Mouse (Mus musculus): ENCODE measurements around the gene Npdc1. TPM values are rescaled to one million over a fixed set of nuclear protein-coding genes. Genes with fewer than 3 reads are reported as not detected.

Gene Npdc1
- total RNA-seq (2014; rRNA removed; ENCODE audit: low replicate concordance) (43.0 and 49.7 TPM in 2 replicates), polyA plus RNA-seq (2015; fragmentation: Nextera tagmentation; extraction: Ambion mirVana) (21.0 and 24.5 TPM in 2 replicates)

GRCm38 (mm10) chr2:25399051-25399450 is at the start of gene Npdc1:
Gene Npdc1, plus strand, starts transcription at chr2:25399351.
- no peak for DNase-seq (ENCODE audit: low spot score)
- whole genome bisulfite sequencing, result 54% methylated on average over 8 of the region's 8 CpGs
- no peak for ATAC-seq (ENCODE audit: insufficient read depth, low read depth)
- peaks cover 5% of the 10 kb centered on the region; the same call in 1 of the 2 replicates for H3K4me1 ChIP-seq (ENCODE audit: control insufficient read depth, insufficient read depth)
- no peak within 1 kb of the TSS for H3K9ac ChIP-seq (replicated peaks; ENCODE audit: low read depth, low read length)
- peaks cover 100% of the 10 kb centered on the region for H3K27me3 ChIP-seq (ENCODE audit: control insufficient read depth, insufficient read depth, low read length)
- H3K4me3 ChIP-seq (ENCODE audit: low read depth, low read length), result no peak within 1 kb of the TSS
- no peak within 1 kb of the TSS for H3K27ac ChIP-seq (ENCODE audit: low read depth)
- H3K9me3 ChIP-seq (replicated peaks; ENCODE audit: control insufficient read depth, low read length), result no peaks in the 10 kb centered on the region
- H3K36me3 ChIP-seq (replicated peaks; ENCODE audit: control insufficient read depth, insufficient read depth, low read length), result no peaks in the 10 kb centered on the region
- TF ChIP-seq EP300 (IDR thresholded peaks at IDR 0.05; ENCODE audit: low read depth) (no peak), CTCF (IDR thresholded peaks at IDR 0.05; ENCODE audit: low read depth) (no peak)
- H3K4me2 ChIP-seq (ENCODE audit: low read depth, low read length), result no peak within 1 kb of the TSS

- WGBS, result 91% methylated on average over 4 of the region's 4 CpGs
- no peaks in the 10 kb centered on the region for H3K4me1 ChIP-seq (ENCODE audit: control insufficient read depth, insufficient read depth)
- peaks cover 86% of the 10 kb centered on the region for H3K36me3 ChIP-seq (replicated peaks; ENCODE audit: control insufficient read depth, insufficient read depth, low read length)
- H3K4me2 ChIP-seq (ENCODE audit: low read depth, low read length), result no peak overlapping the region
- H3K9ac ChIP-seq (replicated peaks; ENCODE audit: low read depth, low read length), result no peak overlapping the region
- DNase-seq (ENCODE audit: low spot score), result no peak
- H3K27ac ChIP-seq (ENCODE audit: low read depth), result no peak overlapping the region
- TF ChIP-seq CTCF (IDR thresholded peaks at IDR 0.05; ENCODE audit: low read depth) (no peak), EP300 (IDR thresholded peaks at IDR 0.05; ENCODE audit: low read depth) (no peak)
- H3K4me3 ChIP-seq (ENCODE audit: low read depth, low read length), result no peak overlapping the region
- H3K27me3 ChIP-seq (ENCODE audit: control insufficient read depth, insufficient read depth, low read length), result no peaks in the 10 kb centered on the region
- ATAC-seq (ENCODE audit: insufficient read depth, low read depth), result no peak
- no peaks in the 10 kb centered on the region for H3K9me3 ChIP-seq (replicated peaks; ENCODE audit: control insufficient read depth, low read length)
Observed at GRCm38 (mm10) chr2:25349499-25349898, 49.7 kb upstream of the Npdc1 start.

GRCm38 (mm10) chr2:25350701-25351100 is 48.5 kb upstream of the Npdc1 start:
- Histone ChIP-seq H3K27ac (ENCODE audit: low read depth) (no peak overlapping the region), H3K36me3 (replicated peaks; ENCODE audit: control insufficient read depth, insufficient read depth, low read length) (peaks cover 74% of the 10 kb centered on the region), H3K4me1 (ENCODE audit: control insufficient read depth, insufficient read depth) (0 out of 2 replicates have a peak, but pooled peaks cover 3% of the 10 kb centered on the region), H3K9me3 (replicated peaks; ENCODE audit: control insufficient read depth, low read length) (no peaks in the 10 kb centered on the region), H3K9ac (replicated peaks; ENCODE audit: low read depth, low read length) (no peak overlapping the region), H3K4me3 (ENCODE audit: low read depth, low read length) (no peak overlapping the region), H3K27me3 (ENCODE audit: control insufficient read depth, insufficient read depth, low read length) (no peaks in the 10 kb centered on the region), H3K4me2 (ENCODE audit: low read depth, low read length) (no peak overlapping the region)
- ATAC-seq (ENCODE audit: insufficient read depth, low read depth) (no peak), DNase-seq (ENCODE audit: low spot score) (no peak)
- WGBS, result 88% methylated on average over 3 of the region's 3 CpGs
- TF ChIP-seq CTCF (IDR thresholded peaks at IDR 0.05; ENCODE audit: low read depth) (no peak), EP300 (IDR thresholded peaks at IDR 0.05; ENCODE audit: low read depth) (no peak)

GRCm38 (mm10) chr2:25354211-25354610 is 44.9 kb upstream of the Npdc1 start:
- Histone ChIP-seq H3K4me1 (ENCODE audit: control insufficient read depth, insufficient read depth) (peaks cover 12% of the 10 kb centered on the region; the same call in 1 of the 2 replicates), H3K9ac (replicated peaks; ENCODE audit: low read depth, low read length) (no peak overlapping the region), H3K27ac (ENCODE audit: low read depth) (no peak overlapping the region), H3K9me3 (replicated peaks; ENCODE audit: control insufficient read depth, low read length) (no peaks in the 10 kb centered on the region), H3K27me3 (ENCODE audit: control insufficient read depth, insufficient read depth, low read length) (no peaks in the 10 kb centered on the region), H3K4me3 (ENCODE audit: low read depth, low read length) (no peak overlapping the region), H3K4me2 (ENCODE audit: low read depth, low read length) (no peak overlapping the region), H3K36me3 (replicated peaks; ENCODE audit: control insufficient read depth, insufficient read depth, low read length) (peaks cover 39% of the 10 kb centered on the region)
- WGBS, result 79% methylated on average over 6 of the region's 6 CpGs
- TF ChIP-seq EP300 (IDR thresholded peaks at IDR 0.05; ENCODE audit: low read depth), result no peak
- ATAC-seq (ENCODE audit: insufficient read depth, low read depth), result no peak
- no peak for DNase-seq (ENCODE audit: low spot score)

GRCm38 (mm10) chr2:25355419-25356066 is 43.6 kb upstream of the Npdc1 start:
- peak overlapping the region; percentile 72 for H3K4me2 ChIP-seq (ENCODE audit: low read depth, low read length)
- DNase-seq (ENCODE audit: low spot score) (no peak), ATAC-seq (ENCODE audit: insufficient read depth, low read depth) (no peak)
- H3K4me3 ChIP-seq (ENCODE audit: low read depth, low read length), result peak overlapping the region; percentile 40
- no peaks in the 10 kb centered on the region for H3K27me3 ChIP-seq (ENCODE audit: control insufficient read depth, insufficient read depth, low read length)
- peaks cover 26% of the 10 kb centered on the region for H3K36me3 ChIP-seq (replicated peaks; ENCODE audit: control insufficient read depth, insufficient read depth, low read length)
- no peaks in the 10 kb centered on the region for H3K9me3 ChIP-seq (replicated peaks; ENCODE audit: control insufficient read depth, low read length)
- no peak overlapping the region for H3K27ac ChIP-seq (ENCODE audit: low read depth)
- no peak overlapping the region; the same call in 1 of the 2 replicates for H3K9ac ChIP-seq (replicated peaks; ENCODE audit: low read depth, low read length)
- TF ChIP-seq EP300 (IDR thresholded peaks at IDR 0.05; ENCODE audit: low read depth), result no peak
- no peak for TF ChIP-seq CTCF (IDR thresholded peaks at IDR 0.05; ENCODE audit: low read depth)
- H3K4me1 ChIP-seq (ENCODE audit: control insufficient read depth, insufficient read depth), result peaks cover 12% of the 10 kb centered on the region; the same call in 1 of the 2 replicates
- 36% methylated on average over 18 of the region's 18 CpGs for WGBS

Data from heart, postnatal 0 days (tissue).